Comparison of ENCODE assay signal across 17 mouse cellular contexts in genomic region chr10:88776206-88776605, GRCm38 (mm10). TPM values are rescaled to one million over a fixed set of nuclear protein-coding genes. Genes with fewer than 3 reads are reported as not detected.
DNase-seq lines count a peak whose midpoint lies in the region.
"Had no signal": no experiment of that assay in that cellular context is flagged by ENCODE, and none has a peak within 500 bp of the region (broad histone marks: within the 10 kb centered on the region; RNA-seq: fewer than 3 reads in every experiment).

No protein-coding gene starts in this region.

- intact Hi-C loops in left cerebral cortex, postnatal 4 days (cut with DNase I): no loop called here
- intact Hi-C loops in left cerebral cortex, postnatal 36 days (cut with DNase I): no loop called here

- DNase-seq in left cerebral cortex, adult 11 months (ENCODE audit: low spot score): peak; percentile 14
- DNase-seq in left cerebral cortex, postnatal 4 days: no peak
- peak; percentile 15 for DNase-seq in right cerebral cortex, postnatal 25 days
- DNase-seq in right cerebral cortex, postnatal 14 days: no peak
- peak; percentile 32 to 49 for DNase-seq in left cerebral cortex, postnatal 36 days (ENCODE audit: low spot score in 2 of 2)
- no peak for DNase-seq in layer of hippocampus, adult 8-10 months (ENCODE audit: low spot score in 2 of 2)
- DNase-seq: adrenal gland, postnatal 25 days; B cell, adult 2 months; cerebellum, adult 18-20 months; cerebellum, postnatal 10 days; kidney, adult 18-20 months; kidney, postnatal 25 days; lung, adult 2 months; lung, postnatal 10 days; retina, postnatal 1 day; spleen, adult 18-20 months; thymus, adult 2 months had no signal

RNA-seq across cellular contexts. Expression of gene Arl1, which starts 45.5 kb away (rescaled TPM):
- 10 to 100 TPM; 95.8 to 98.1 TPM for total RNA-seq in left cerebral cortex, postnatal 4 days (2021)
- 100 to 1,000 TPM; 127 TPM for total RNA-seq in left cerebral cortex, postnatal 36 days (2021)
- total RNA-seq in layer of hippocampus, adult 8-10 months (2022): 100 to 1,000 TPM; 124 to 140 (median 133) TPM

RNA-seq across cellular contexts. Expression of gene Utp20, which starts 50.4 kb away (rescaled TPM):
- total RNA-seq in left cerebral cortex, postnatal 4 days (2021): 10 to 100 TPM; 26.3 to 28.5 TPM
- total RNA-seq in left cerebral cortex, postnatal 36 days (2021): 10 to 100 TPM; 14.4 to 23.2 TPM
- 10 to 100 TPM; 22.6 to 33.9 (median 27.3) TPM for total RNA-seq in layer of hippocampus, adult 8-10 months (2022)

Comparison
In these comparisons a context has a peak if more than half of its experiments do, and no peak if none do; other contexts are left out.
1. DNase-seq: peak in left cerebral cortex, adult 11 months (single experiment), right cerebral cortex, postnatal 25 days (single experiment) and left cerebral cortex, postnatal 36 days (2 of 2); none in left cerebral cortex, postnatal 4 days (single experiment), right cerebral cortex, postnatal 14 days (single experiment) and layer of hippocampus, adult 8-10 months (0 of 2).